Mouse (Mus musculus): ENCODE data around the gene Rnf39. TPM values are rescaled to one million over a fixed set of nuclear protein-coding genes. Genes with fewer than 3 reads are reported as not detected.

The Rnf39 gene
- polyA plus RNA-seq, 1 experiment from 2014 or later, result 0.46 TPM

DNA sequence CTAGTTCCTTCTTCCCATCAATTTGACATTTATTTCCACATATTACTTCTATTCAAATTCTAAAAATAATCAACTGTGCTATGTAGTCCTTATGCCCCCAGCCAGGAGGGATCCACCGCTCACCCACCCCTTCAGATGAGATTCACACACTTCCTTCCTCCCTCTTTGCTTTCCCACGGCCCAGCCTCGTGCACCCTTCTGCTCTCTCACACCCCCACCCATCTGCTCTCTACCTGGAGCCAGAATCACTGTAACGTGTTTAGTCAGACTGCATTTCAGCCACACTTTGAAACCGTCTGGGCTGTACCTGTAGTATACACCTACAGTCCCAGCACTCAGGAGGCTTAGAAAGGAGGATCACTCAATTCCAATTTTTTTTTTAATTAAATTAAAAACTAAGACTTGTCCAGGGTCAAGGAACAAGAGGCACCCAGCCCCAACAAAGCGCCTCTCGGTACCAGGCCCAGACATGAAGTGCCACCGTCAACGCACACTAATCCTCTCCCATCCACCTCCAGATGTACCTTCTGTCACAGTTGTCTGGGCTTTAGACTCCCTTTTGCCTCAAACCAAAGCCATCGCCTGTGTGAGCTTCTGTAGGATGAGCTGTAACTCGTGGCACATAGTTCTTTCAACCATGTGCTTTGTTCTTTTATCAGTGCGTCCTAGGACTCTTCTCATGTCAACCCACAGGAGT, 13.3 kb upstream of the Rnf39 start:
- no peak overlapping the region for H3K4me2 ChIP-seq
- no peak overlapping the region for H3K4me3 ChIP-seq (ENCODE audit: low read depth, low read length)
- no peak overlapping the region for H3K9ac ChIP-seq (ENCODE audit: low read length)
- H3K27me3 ChIP-seq (ENCODE audit: control insufficient read depth, insufficient read depth, low read length), result no peaks in the 10 kb centered on the region
- no peaks in the 10 kb centered on the region for H3K36me3 ChIP-seq (ENCODE audit: control insufficient read depth, insufficient read depth, low read length)
- DNase-seq (ENCODE audit: low spot score, missing footprints) (no peak), ATAC-seq (ENCODE audit: low FRiP score) (no peak)
- no peaks in the 10 kb centered on the region for H3K9me3 ChIP-seq (ENCODE audit: control insufficient read depth, low read length)
- no peak overlapping the region for H3K27ac ChIP-seq (ENCODE audit: low read depth, low read length)
- no peaks in the 10 kb centered on the region for H3K4me1 ChIP-seq (ENCODE audit: control insufficient read depth, insufficient read depth, low read length)
- 80% methylated on average over 12 of the region's 12 CpGs for WGBS

GRCm38 (mm10) chr17:36930233-36930632, 12.5 kb upstream of the Rnf39 start:
- no peak overlapping the region for H3K4me2 ChIP-seq
- no peaks in the 10 kb centered on the region for H3K4me1 ChIP-seq (ENCODE audit: control insufficient read depth, insufficient read depth, low read length)
- no peaks in the 10 kb centered on the region for H3K27me3 ChIP-seq (ENCODE audit: control insufficient read depth, insufficient read depth, low read length)
- no peak for ATAC-seq (ENCODE audit: low FRiP score)
- no peaks in the 10 kb centered on the region for H3K9me3 ChIP-seq (ENCODE audit: control insufficient read depth, low read length)
- H3K4me3 ChIP-seq (ENCODE audit: low read depth, low read length), result no peak overlapping the region
- WGBS, result 87% methylated on average over 6 of the region's 6 CpGs
- H3K27ac ChIP-seq (ENCODE audit: low read depth, low read length), result no peak overlapping the region
- no peak overlapping the region for H3K9ac ChIP-seq (ENCODE audit: low read length)
- H3K36me3 ChIP-seq (ENCODE audit: control insufficient read depth, insufficient read depth, low read length), result no peaks in the 10 kb centered on the region
- DNase-seq (ENCODE audit: low spot score, missing footprints), result no peak

DNA sequence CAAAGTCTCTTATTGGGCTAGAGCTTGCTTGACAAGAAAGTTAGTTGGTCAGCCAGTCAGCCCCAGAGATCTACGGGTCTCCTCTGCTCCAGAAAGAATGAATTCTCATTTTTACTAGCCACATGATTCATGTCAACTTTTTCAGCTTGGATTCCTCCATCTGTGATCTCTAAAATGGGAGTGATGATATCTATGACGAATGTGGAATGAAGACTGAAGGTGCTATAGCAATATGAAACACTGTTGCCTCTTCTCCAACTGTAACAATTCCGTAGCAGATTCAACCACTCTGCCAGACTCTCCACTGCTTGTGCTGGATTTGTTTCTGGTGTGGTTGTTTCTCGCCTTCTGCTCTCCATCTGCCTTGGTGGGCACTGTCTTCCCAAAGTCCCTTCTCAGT, 11.6 kb upstream of the Rnf39 start:
- no peak for DNase-seq (ENCODE audit: low spot score, missing footprints)
- no peaks in the 10 kb centered on the region for H3K36me3 ChIP-seq (ENCODE audit: control insufficient read depth, insufficient read depth, low read length)
- H3K4me3 ChIP-seq (ENCODE audit: low read depth, low read length), result no peak overlapping the region
- no peaks in the 10 kb centered on the region for H3K9me3 ChIP-seq (ENCODE audit: control insufficient read depth, low read length)
- ATAC-seq (ENCODE audit: low FRiP score), result no peak
- H3K4me2 ChIP-seq, result no peak overlapping the region
- no peak overlapping the region for H3K27ac ChIP-seq (ENCODE audit: low read depth, low read length)
- 84% methylated on average over 4 of the region's 4 CpGs for WGBS
- no peak overlapping the region for H3K9ac ChIP-seq (ENCODE audit: low read length)
- H3K4me1 ChIP-seq (ENCODE audit: control insufficient read depth, insufficient read depth, low read length), result no peaks in the 10 kb centered on the region
- no peaks in the 10 kb centered on the region for H3K27me3 ChIP-seq (ENCODE audit: control insufficient read depth, insufficient read depth, low read length)

DNA sequence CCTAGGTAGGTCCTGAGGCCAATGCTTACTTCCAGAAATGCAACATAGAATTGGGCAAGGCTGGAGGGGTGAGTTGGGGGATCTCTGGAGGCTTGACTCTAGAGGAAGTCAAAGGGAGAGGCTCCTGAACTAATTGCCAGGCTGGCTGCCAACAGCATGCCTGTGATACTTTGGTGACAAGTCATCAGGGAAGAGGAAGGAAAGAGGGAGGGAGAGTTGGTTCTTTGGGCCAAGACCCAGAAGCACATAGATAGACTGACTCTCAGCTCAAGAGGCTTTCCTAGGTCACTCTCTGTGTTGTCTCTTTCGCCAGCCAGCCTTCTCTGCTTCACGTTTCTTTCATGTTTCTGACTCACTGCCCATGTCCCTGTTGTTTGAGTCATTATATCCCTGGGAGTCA, 10.9 kb upstream of the Rnf39 start:
- no peaks in the 10 kb centered on the region for H3K9me3 ChIP-seq (ENCODE audit: control insufficient read depth, low read length)
- ATAC-seq (ENCODE audit: low FRiP score), result no peak
- no peak overlapping the region for H3K9ac ChIP-seq (ENCODE audit: low read length)
- no peaks in the 10 kb centered on the region for H3K27me3 ChIP-seq (ENCODE audit: control insufficient read depth, insufficient read depth, low read length)
- no peaks in the 10 kb centered on the region for H3K36me3 ChIP-seq (ENCODE audit: control insufficient read depth, insufficient read depth, low read length)
- DNase-seq (ENCODE audit: low spot score, missing footprints), result no peak
- no peak overlapping the region for H3K4me2 ChIP-seq
- H3K4me3 ChIP-seq (ENCODE audit: low read depth, low read length), result no peak overlapping the region
- no peak overlapping the region for H3K27ac ChIP-seq (ENCODE audit: low read depth, low read length)
- 70% methylated on average over 2 of the region's 2 CpGs for WGBS
- H3K4me1 ChIP-seq (ENCODE audit: control insufficient read depth, insufficient read depth, low read length), result no peaks in the 10 kb centered on the region

GRCm38 (mm10) chr17:36938056-36938455, 4.7 kb upstream of the Rnf39 start:
- no peak for DNase-seq (ENCODE audit: low spot score, missing footprints)
- Histone ChIP-seq H3K36me3 (ENCODE audit: control insufficient read depth, insufficient read depth, low read length) (no peaks in the 10 kb centered on the region), H3K4me3 (ENCODE audit: low read depth, low read length) (no peak overlapping the region), H3K4me1 (ENCODE audit: control insufficient read depth, insufficient read depth, low read length) (peaks cover 6% of the 10 kb centered on the region), H3K9ac (ENCODE audit: low read length) (no peak overlapping the region), H3K9me3 (ENCODE audit: control insufficient read depth, low read length) (no peaks in the 10 kb centered on the region), H3K27ac (ENCODE audit: low read depth, low read length) (no peak overlapping the region), H3K27me3 (ENCODE audit: control insufficient read depth, insufficient read depth, low read length) (peaks cover 14% of the 10 kb centered on the region), H3K4me2 (no peak overlapping the region)
- 92% methylated on average over 2 of the region's 2 CpGs for WGBS
- ATAC-seq (ENCODE audit: low FRiP score), result no peak

DNA sequence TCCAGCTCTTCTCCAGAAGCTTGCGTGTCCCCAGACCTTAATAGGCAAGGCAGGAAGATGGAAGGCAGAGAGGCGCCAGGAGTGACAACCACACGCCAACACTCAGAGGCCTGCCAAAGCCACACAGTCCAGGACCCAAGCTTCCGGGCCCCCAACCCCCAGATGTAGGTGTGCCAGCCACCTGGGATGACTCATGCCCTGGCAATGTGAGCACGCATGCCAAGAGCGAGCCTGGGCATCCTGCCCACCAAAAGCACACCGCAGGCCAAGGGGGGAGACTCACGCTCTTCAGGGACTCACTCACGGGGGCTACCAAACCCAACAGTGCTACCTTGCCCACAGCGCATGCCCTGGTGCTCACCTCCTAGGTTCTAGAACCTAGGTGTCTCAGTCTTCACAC, 327 bp upstream of the Rnf39 start:
- H3K9ac ChIP-seq (ENCODE audit: low read length), result no peak overlapping the region
- H3K27me3 ChIP-seq (ENCODE audit: control insufficient read depth, insufficient read depth, low read length), result peaks cover 44% of the 10 kb centered on the region
- H3K4me2 ChIP-seq, result peak overlapping the region; percentile 53
- peaks cover 10% of the 10 kb centered on the region for H3K4me1 ChIP-seq (ENCODE audit: control insufficient read depth, insufficient read depth, low read length)
- WGBS, result 66% methylated on average over 10 of the region's 10 CpGs
- DNase-seq (ENCODE audit: low spot score, missing footprints), result no peak
- no peak for ATAC-seq (ENCODE audit: low FRiP score)
- H3K36me3 ChIP-seq (ENCODE audit: control insufficient read depth, insufficient read depth, low read length), result no peaks in the 10 kb centered on the region
- H3K27ac ChIP-seq (ENCODE audit: low read depth, low read length), result no peak overlapping the region
- no peaks in the 10 kb centered on the region for H3K9me3 ChIP-seq (ENCODE audit: control insufficient read depth, low read length)
- H3K4me3 ChIP-seq (ENCODE audit: low read depth, low read length), result peak overlapping the region; percentile 30

- H3K9me3 ChIP-seq (ENCODE audit: control insufficient read depth, low read length), result no peaks in the 10 kb centered on the region
- no peaks in the 10 kb centered on the region; the same call in 1 of the 2 replicates for H3K36me3 ChIP-seq (ENCODE audit: control insufficient read depth, insufficient read depth, low read length)
- DNase-seq (ENCODE audit: low spot score, missing footprints), result no peak
- 28% methylated on average over 5 of the region's 5 CpGs for WGBS
- H3K27me3 ChIP-seq (ENCODE audit: control insufficient read depth, insufficient read depth, low read length), result peaks cover 44% of the 10 kb centered on the region
- no peak overlapping the region for H3K9ac ChIP-seq (ENCODE audit: low read length)
- no peak overlapping the region for H3K4me3 ChIP-seq (ENCODE audit: low read depth, low read length)
- H3K4me1 ChIP-seq (ENCODE audit: control insufficient read depth, insufficient read depth, low read length), result peaks cover 15% of the 10 kb centered on the region
- H3K27ac ChIP-seq (ENCODE audit: low read depth, low read length), result no peak overlapping the region
- H3K4me2 ChIP-seq, result no peak overlapping the region
- ATAC-seq (ENCODE audit: low FRiP score), result no peak
Measured at GRCm38 (mm10) chr17:36943691-36944090, 973 bp downstream of the Rnf39 start.

DNA sequence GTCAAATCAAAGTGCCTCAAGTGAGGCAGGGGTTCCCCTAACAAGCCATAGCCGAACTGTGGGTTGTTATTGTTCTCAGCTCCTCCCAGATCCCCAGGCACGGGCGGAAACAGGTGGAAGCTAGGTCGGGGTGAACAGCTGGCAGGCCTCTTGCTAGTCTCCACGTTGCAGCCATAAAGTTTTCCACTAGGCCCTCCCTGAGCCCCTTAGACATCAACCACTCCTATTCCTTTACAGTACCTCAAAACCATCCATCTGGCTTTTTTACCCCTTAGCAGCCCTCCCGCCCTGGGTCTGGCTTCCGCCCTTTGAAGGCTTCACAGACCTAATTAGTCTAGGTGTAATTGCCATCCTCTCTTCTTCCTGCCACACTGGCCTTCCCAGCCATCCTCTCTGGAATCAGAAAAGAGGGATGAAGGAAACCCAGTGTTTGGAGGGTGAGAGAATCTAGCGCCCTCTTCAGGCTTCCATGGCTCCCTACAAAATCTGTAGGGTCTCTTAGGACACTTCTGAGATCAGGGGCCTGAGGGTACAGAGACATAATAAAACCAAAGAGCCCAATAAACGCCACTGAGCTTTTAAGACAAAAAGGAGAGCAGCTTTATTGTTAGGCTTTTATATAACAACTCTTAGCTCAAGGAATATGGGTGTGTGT, 1.5 kb downstream of the Rnf39 start:
- Histone ChIP-seq H3K9ac (ENCODE audit: low read length) (0 out of 2 replicates have a peak overlapping the region, but pooled peaks have one; percentile 2), H3K4me1 (ENCODE audit: control insufficient read depth, insufficient read depth, low read length) (peaks cover 15% of the 10 kb centered on the region), H3K9me3 (ENCODE audit: control insufficient read depth, low read length) (no peaks in the 10 kb centered on the region), H3K36me3 (ENCODE audit: control insufficient read depth, insufficient read depth, low read length) (peaks cover 5% of the 10 kb centered on the region; the same call in 1 of the 2 replicates), H3K4me2 (no peak overlapping the region), H3K27me3 (ENCODE audit: control insufficient read depth, insufficient read depth, low read length) (peaks cover 44% of the 10 kb centered on the region), H3K4me3 (ENCODE audit: low read depth, low read length) (no peak overlapping the region), H3K27ac (ENCODE audit: low read depth, low read length) (no peak overlapping the region)
- 31% methylated on average over 9 of the region's 9 CpGs for WGBS
- DNase-seq (ENCODE audit: low spot score, missing footprints), result no peak
- ATAC-seq (ENCODE audit: low FRiP score), result no peak

DNA sequence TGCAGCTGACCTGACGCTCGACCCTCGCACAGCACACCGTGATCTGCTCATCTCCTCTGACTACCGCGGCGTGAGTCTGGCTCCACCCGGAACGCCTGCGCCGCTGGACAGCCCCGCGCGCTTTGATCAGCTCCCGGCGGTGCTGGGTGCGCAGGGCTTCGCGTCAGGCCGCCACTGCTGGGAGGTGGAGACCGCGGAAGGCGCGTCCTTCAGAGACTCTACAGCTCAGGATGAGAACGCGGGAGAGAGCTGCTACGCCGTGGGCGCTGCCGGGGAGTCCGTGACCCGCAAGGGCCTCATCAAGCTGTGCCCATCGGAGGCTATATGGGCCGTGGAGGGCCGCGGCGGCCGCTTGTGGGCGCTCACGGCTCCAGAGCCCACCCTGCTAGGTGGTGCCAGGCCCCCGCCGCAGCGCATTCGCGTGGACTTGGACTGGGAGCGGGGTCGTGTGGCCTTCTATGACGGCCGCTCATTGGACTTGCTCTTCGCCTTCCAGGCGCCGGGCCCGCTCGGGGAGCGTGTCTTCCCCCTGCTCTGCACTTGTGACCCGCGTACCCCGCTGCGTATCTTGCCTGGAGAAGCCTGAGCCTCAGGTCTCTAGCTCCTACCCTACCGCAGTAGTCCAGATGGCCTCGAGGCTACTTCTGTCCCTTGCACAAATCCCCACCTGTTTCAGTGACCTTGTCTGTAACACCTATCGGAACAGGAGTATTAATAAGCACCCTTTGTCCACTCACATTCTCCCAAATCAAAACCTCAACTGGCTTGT, 4.5 kb downstream of the Rnf39 start:
- Histone ChIP-seq H3K9me3 (ENCODE audit: control insufficient read depth, low read length) (no peaks in the 10 kb centered on the region), H3K27ac (ENCODE audit: low read depth, low read length) (peak overlapping the region; percentile 30; the same call in 1 of the 2 replicates), H3K4me3 (ENCODE audit: low read depth, low read length) (peak overlapping the region; percentile 49), H3K9ac (ENCODE audit: low read length) (peak overlapping the region; percentile 80), H3K36me3 (ENCODE audit: control insufficient read depth, insufficient read depth, low read length) (peaks cover 7% of the 10 kb centered on the region; the same call in 1 of the 2 replicates), H3K4me1 (ENCODE audit: control insufficient read depth, insufficient read depth, low read length) (peaks cover 22% of the 10 kb centered on the region), H3K27me3 (ENCODE audit: control insufficient read depth, insufficient read depth, low read length) (peaks cover 38% of the 10 kb centered on the region), H3K4me2 (peak overlapping the region; percentile 91)
- ATAC-seq (ENCODE audit: low FRiP score) (peak; percentile 59), DNase-seq (ENCODE audit: low spot score, missing footprints) (peak; percentile 97)
- 2% methylated on average over 62 of the region's 62 CpGs for whole genome bisulfite sequencing

Data from midbrain, embryonic 11.5 days (tissue).